In the genomic region with DNA sequence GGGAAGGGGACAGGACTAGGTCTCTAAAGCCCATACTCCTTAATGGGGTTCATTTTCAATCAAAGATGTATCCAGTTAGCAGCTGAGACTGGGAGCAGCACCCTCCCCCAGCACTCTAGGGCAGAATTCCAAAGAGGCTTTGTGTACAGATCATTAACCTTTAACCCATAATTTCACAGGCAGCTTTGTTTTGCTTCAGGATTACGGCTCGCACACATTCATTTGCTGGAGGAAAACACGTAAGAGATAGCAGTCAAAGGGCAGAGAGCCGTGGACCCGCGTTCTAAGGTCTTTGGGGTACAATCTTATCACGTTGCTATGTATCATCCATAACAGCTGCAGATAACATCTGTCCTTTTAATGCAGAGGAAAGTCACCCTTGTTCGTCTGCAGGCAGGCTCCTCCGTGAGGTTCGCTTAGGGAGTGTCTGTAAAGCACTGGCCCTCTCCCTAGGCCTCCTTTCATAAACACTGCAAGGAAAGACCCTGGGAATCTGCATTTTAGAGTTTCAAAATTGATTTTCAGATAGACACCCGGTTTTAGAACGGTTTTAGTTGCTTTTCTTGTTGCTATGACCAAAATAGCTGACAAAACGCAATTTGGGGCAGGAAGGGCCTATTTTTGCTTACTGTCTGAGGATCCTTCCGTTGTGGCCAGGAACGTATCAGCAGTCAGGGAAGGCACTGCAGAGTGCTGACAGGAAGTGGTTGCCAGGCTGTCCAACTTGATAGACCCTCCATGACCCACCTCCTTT, we compare ENCODE assay signal across 8 mouse cellular contexts. TPM values are rescaled to one million over a fixed set of nuclear protein-coding genes. Genes with fewer than 3 reads are reported as not detected.
DNase-seq lines count a peak whose midpoint lies in the region; ATAC-seq lines count a peak whose summit lies in the region.

No protein-coding gene starts in this region.

- peak overlapping the region; percentile 76 for H3K27ac ChIP-seq in embryonic facial prominence, embryonic 12.5 days
- peak overlapping the region; percentile 66 for H3K27ac ChIP-seq in hindbrain, embryonic 13.5 days
- H3K27ac ChIP-seq in neural tube, embryonic 11.5 days (ENCODE audit: low read depth, low read length), result peak overlapping the region; percentile 69; the same call in 1 of the 2 replicates

- H3K9me3 ChIP-seq in embryonic facial prominence, embryonic 12.5 days, result no peaks in the 10 kb centered on the region
- H3K9me3 ChIP-seq in hindbrain, embryonic 13.5 days, result no peaks in the 10 kb centered on the region
- H3K9me3 ChIP-seq in neural tube, embryonic 11.5 days (ENCODE audit: control insufficient read depth, low read length), result no peaks in the 10 kb centered on the region

- H3K27me3 ChIP-seq in embryonic facial prominence, embryonic 12.5 days, result no peaks in the 10 kb centered on the region
- no peaks in the 10 kb centered on the region for H3K27me3 ChIP-seq in hindbrain, embryonic 13.5 days
- no peaks in the 10 kb centered on the region for H3K27me3 ChIP-seq in neural tube, embryonic 11.5 days (ENCODE audit: control insufficient read depth, insufficient read depth, low read length)

- no peaks in the 10 kb centered on the region for H3K36me3 ChIP-seq in embryonic facial prominence, embryonic 12.5 days
- H3K36me3 ChIP-seq in hindbrain, embryonic 13.5 days, result no peaks in the 10 kb centered on the region
- H3K36me3 ChIP-seq in neural tube, embryonic 11.5 days (ENCODE audit: control insufficient read depth, insufficient read depth, low read length), result no peaks in the 10 kb centered on the region

- H3K4me2 ChIP-seq in embryonic facial prominence, embryonic 12.5 days (replicated peaks), result peak overlapping the region; percentile 16; the same call in 1 of the 2 replicates
- peak overlapping the region; percentile 13; the same call in 1 of the 2 replicates for H3K4me2 ChIP-seq in hindbrain, embryonic 13.5 days
- no peak overlapping the region for H3K4me2 ChIP-seq in neural tube, embryonic 11.5 days (ENCODE audit: low read depth)

- 12% methylated on average over 15 of the region's 15 CpGs for WGBS in embryonic facial prominence, embryonic 12.5 days
- 16% methylated on average over 15 of the region's 15 CpGs for WGBS in hindbrain, embryonic 13.5 days
- WGBS in neural tube, embryonic 11.5 days, result 16% methylated on average over 15 of the region's 15 CpGs

- ATAC-seq in embryonic facial prominence, embryonic 12.5 days (ENCODE audit: insufficient number of reproducible peaks, insufficient read depth, low FRiP score, low TSS enrichment), result no peak
- ATAC-seq in hindbrain, embryonic 13.5 days (ENCODE audit: low FRiP score), result peak; percentile 61
- ATAC-seq in neural tube, embryonic 11.5 days (ENCODE audit: insufficient read depth, low FRiP score, low TSS enrichment), result peak; percentile 71; the same call in 1 of the 2 replicates

- no peak overlapping the region; the same call in 1 of the 2 replicates for H3K9ac ChIP-seq in embryonic facial prominence, embryonic 12.5 days
- H3K9ac ChIP-seq in hindbrain, embryonic 13.5 days, result no peak overlapping the region
- H3K9ac ChIP-seq in neural tube, embryonic 11.5 days (ENCODE audit: low read length), result no peak overlapping the region

- DNase-seq in right cerebral cortex, postnatal 10 days (ENCODE audit: low spot score in 2 of 2), result peak; percentile 41 to 67
- DNase-seq in right cerebral cortex, postnatal 4 days, result no peak
- peak; percentile 39 for DNase-seq in liver
- DNase-seq in neural tube, embryonic 11.5 days (ENCODE audit: low spot score), result peak; percentile 67
- no peak for DNase-seq in cerebellum, postnatal 25 days
- no peak for DNase-seq in cerebellum, adult 11-12 months

- no peak overlapping the region for H3K4me3 ChIP-seq in embryonic facial prominence, embryonic 12.5 days
- H3K4me3 ChIP-seq in hindbrain, embryonic 13.5 days, result no peak overlapping the region
- no peak overlapping the region for H3K4me3 ChIP-seq in neural tube, embryonic 11.5 days (ENCODE audit: low read depth, low read length)

- H3K4me1 ChIP-seq in embryonic facial prominence, embryonic 12.5 days, result peaks cover 28% of the 10 kb centered on the region
- H3K4me1 ChIP-seq in hindbrain, embryonic 13.5 days (replicated peaks), result peaks cover 19% of the 10 kb centered on the region
- H3K4me1 ChIP-seq in neural tube, embryonic 11.5 days (ENCODE audit: control insufficient read depth, insufficient read depth, low read length), result peaks cover 20% of the 10 kb centered on the region; the same call in 1 of the 2 replicates

RNA-seq across cellular contexts. Expression of gene Gmpr, which starts 52.0 kb away (rescaled TPM):
- polyA plus RNA-seq in embryonic facial prominence, embryonic 12.5 days (2016; fragmentation: Nextera tagmentation; extraction: Ambion mirVana), result 21.2 and 21.4 TPM in 2 replicates
- 31.6 and 35.1 TPM in 2 replicates for polyA plus RNA-seq in hindbrain, embryonic 13.5 days (2015; fragmentation: Nextera tagmentation; extraction: Ambion mirVana)
- 27.7 and 29.1 TPM in 2 replicates for polyA plus RNA-seq in neural tube, embryonic 11.5 days (2014; fragmentation: Nextera tagmentation; extraction: Ambion mirVana)

Comparison
In these comparisons a context has a peak if more than half of its experiments do, and no peak if none do; other contexts are left out.
1. DNase-seq: peak in right cerebral cortex, postnatal 10 days (2 of 2), liver (single experiment) and neural tube, embryonic 11.5 days (single experiment); none in right cerebral cortex, postnatal 4 days (single experiment), cerebellum, postnatal 25 days (0 of 2) and cerebellum, adult 11-12 months (single experiment).
2. Peak in every context shown above with its lines, with median percentiles within 50 percentile points of each other: H3K27ac ChIP-seq.